Mouse (Mus musculus) bone marrow macrophage, adult 2 months (primary cell): ENCODE measurements around the gene Yeats4.

Source experiments
- CTCF ChIP-seq: IDR thresholded peaks from 2 replicates; pipeline ENCODE4 v1.5.1; 2012; ENCODE audit warnings: low read depth, mild to moderate bottlenecking, low read length, moderate library complexity
- POLR2A ChIP-seq: IDR thresholded peaks from 2 replicates; pipeline ENCODE4 v1.6.1; 2012; ENCODE audit warnings: mild to moderate bottlenecking, low read depth, low read length, borderline replicate concordance

GRCm38 (mm10) chr10:117181098-117181497 lies 43.2 kb downstream of the Yeats4 start:
- no peak for TF ChIP-seq CTCF
- no peak for TF ChIP-seq POLR2A
